Mouse (Mus musculus) kidney, adult 11 months (tissue): ENCODE results near the gene Nat8f6.
"Not testable (repeated sequence)": the region's sequence is repeated elsewhere in the genome, so short reads cannot be mapped to it uniquely, and the experiment has no call there.

Experiments used
- DNase-seq: peaks from one replicate; pipeline ENCODE4 v3.0.0; 2022

Gene Nat8f6

GRCm38 (mm10) chr6:85820837-85821236 is at the start of gene Nat8f6, which contains the start of gene Nat8f5:
Gene Nat8f6, minus strand, starts transcription at chr6:85820954.
Gene Nat8f5, minus strand, starts transcription at chr6:85820972.
- DNase-seq = no peak

DNA sequence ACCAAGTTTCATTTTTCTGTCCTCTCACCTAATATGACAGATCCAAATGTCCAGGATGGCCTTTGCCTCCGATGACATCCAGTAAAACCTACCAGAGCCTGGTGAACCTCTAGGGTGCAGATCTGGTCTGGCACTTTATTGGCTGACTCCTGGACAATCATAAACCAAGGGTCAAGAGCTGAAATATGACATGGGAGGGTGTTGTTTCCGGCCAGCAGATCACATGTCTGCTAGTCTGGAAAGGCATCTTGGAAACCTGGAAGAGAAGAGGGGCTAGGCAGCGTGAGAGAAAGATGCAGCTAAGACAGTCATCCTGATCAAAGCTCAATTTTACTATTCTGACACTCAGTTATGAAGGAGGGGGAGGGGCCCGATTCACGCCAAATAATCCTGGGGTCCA is 48.3 kb upstream of the Nat8f6 start, which contains the start of gene Nat8f2:
Nat8f2 (minus strand) TSS at position 153 of the 400 bp plus-strand sequence.
- peak; percentile 78 for DNase-seq

- peak; percentile 38 for DNase-seq
Observed at GRCm38 (mm10) chr6:85867726-85868690, 47.3 kb upstream of the Nat8f6 start.

- not testable (repeated sequence) for DNase-seq
Observed at GRCm38 (mm10) chr6:85866995-85867394, 46.2 kb upstream of the Nat8f6 start.

GRCm38 (mm10) chr6:85866166-85866565 is 45.4 kb upstream of the Nat8f6 start:
- not testable (repeated sequence) for DNase-seq

- DNase-seq = peak; percentile 62
Observed at GRCm38 (mm10) chr6:85864900-85865639, 44.3 kb upstream of the Nat8f6 start.

- DNase-seq = no peak
Observed at GRCm38 (mm10) chr6:85863840-85864239, 43.1 kb upstream of the Nat8f6 start.

DNA sequence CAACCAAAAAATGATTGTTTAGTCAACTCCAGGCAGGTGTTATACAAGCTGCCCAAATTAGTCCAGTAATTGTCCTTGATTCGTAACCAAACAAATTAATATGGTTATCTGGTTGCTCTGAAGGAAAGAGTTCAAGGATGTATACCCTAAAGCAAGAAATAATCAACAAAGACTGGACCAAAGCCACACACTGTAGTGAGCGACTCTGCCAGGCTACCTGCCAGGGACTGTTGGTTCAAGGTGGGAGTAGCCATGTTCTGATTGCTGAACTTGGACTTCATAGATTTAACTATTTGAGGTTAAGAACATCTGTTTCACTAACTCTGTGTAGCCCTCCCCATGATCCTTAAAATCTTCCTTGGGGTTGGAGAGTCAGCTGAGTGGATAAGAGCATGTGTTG is 42.4 kb upstream of the Nat8f6 start:
- DNase-seq = no peak

- peak; percentile 36 for DNase-seq
Observed at GRCm38 (mm10) chr6:85862565-85862964, 41.8 kb upstream of the Nat8f6 start.

- DNase-seq = no peak
Observed at GRCm38 (mm10) chr6:85861247-85861646, 40.5 kb upstream of the Nat8f6 start.

GRCm38 (mm10) chr6:85856194-85856678 is 35.5 kb upstream of the Nat8f6 start:
- peak; percentile 87 for DNase-seq

DNA sequence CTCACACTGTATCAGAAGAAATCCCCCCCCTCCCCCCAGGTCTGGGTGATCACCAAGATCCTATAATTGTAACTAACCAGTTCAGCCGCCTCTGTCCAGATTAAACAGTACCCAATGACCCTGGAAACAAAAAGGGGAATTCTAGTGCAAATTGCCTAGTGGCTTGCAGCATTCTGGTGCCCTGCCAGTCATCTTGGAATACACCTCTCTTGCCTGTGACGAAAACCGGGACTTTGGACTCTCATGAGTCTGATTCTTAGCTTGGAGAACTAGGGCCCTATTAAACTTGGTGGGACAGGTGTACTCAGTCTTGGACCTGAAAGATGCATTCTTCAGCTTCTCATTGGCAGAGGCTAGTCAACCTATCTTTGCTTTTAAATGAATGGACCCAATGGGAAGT is 32.7 kb upstream of the Nat8f6 start:
- DNase-seq = peak; percentile 72

- no peak for DNase-seq
Observed at GRCm38 (mm10) chr6:85851062-85851773, 30.5 kb upstream of the Nat8f6 start.

GRCm38 (mm10) chr6:85849240-85849639 is 28.5 kb upstream of the Nat8f6 start:
- no peak for DNase-seq

GRCm38 (mm10) chr6:85848140-85848539 is 27.4 kb upstream of the Nat8f6 start:
- DNase-seq = no peak

DNA sequence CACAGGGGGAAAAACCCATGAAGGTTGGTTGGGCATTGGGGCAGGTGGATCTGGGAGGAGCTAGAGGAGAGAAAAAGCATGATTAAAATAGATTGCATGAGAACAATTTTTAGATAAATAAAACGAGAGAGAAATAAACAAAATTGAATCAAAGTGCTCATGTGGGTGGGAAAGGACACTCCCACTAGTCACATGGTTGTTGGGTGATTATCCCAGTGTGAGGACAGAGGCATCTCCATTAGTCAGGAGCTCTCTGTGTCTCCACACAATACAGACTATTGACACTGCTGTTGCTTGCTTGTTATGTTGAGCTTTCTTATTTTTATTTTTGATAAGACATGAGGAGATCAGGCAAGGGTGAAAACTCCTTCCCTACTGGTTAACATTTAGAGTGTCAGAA is 26.2 kb upstream of the Nat8f6 start:
- DNase-seq = no peak

- not testable (repeated sequence) for DNase-seq
Observed at GRCm38 (mm10) chr6:85843677-85844458, 23.1 kb upstream of the Nat8f6 start.

GRCm38 (mm10) chr6:85839982-85840381 is 19.2 kb upstream of the Nat8f6 start:
- DNase-seq = no peak

DNA sequence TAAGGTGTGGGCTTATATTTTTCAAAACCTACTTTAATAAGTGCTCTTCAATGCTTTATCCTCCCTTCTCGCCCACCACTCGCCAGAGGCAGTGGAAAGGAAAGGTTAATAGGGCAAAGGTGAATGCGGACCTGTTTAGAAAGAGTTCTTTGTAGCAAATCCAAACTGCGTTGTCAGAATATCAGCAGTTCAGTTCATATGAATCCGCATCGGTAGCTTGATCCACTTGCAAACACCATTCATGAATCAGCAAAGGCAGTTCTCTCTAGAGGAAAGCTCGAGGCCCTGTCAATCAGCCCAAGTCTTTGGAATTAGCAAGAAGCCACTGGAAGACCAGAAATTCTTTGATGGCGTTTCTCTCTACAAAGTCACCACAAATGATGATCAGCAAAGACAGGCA is 17.9 kb upstream of the Nat8f6 start:
- no peak for DNase-seq

GRCm38 (mm10) chr6:85837307-85837706 is 16.6 kb upstream of the Nat8f6 start:
- DNase-seq = peak; percentile 45

- DNase-seq = peak; percentile 61
Observed at GRCm38 (mm10) chr6:85836827-85837226, 16.1 kb upstream of the Nat8f6 start.

DNA sequence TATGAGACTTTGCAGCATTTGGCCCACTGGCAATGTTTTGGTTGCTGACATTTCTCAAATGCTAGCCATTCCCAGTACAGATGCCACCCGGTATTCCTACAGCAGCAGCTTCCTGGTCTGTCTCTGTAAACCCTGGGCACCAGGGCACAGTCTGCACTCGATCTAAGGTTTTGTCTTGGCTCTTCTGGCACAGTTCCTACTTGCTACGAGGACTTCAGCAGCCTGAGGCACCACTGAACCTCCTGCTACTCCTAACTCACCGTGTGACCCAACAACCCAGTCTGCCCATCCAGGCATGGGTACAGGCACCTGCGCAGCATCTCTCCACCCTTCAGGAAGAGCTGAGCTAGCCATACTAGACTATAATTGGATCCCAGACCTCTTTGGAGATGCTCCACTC is 15.3 kb upstream of the Nat8f6 start:
- peak; percentile 38 for DNase-seq
